9 mouse cellular contexts compared by ENCODE assay signal in genomic region chr7:126180956-126181355, GRCm38 (mm10). TPM values are rescaled to one million over a fixed set of nuclear protein-coding genes. Genes with fewer than 3 reads are reported as not detected.
DNase-seq lines count a peak whose midpoint lies in the region; ATAC-seq and TF ChIP-seq lines count a peak whose summit lies in the region.
"Had no signal": no experiment of that assay in that cellular context is flagged by ENCODE, and none has a peak within 500 bp of the region (broad histone marks: within the 10 kb centered on the region; RNA-seq: fewer than 3 reads in every experiment).

No protein-coding gene starts in this region.

- TF ChIP-seq POLR2A in cerebellum, adult 2 months (IDR thresholded peaks at IDR 0.05; ENCODE audit: borderline replicate concordance, insufficient read depth, low read length): no peak

- DNase-seq in adrenal gland, postnatal 25 days: peak; percentile 18
- peak; percentile 54 to 66 for DNase-seq in thymus, postnatal 10 days (ENCODE audit: low spot score in 2 of 2)
- DNase-seq in c-Kit-positive CD71-positive TER-119-positive erythroid progenitor cells, embryonic 14.5 days (ENCODE audit: low spot score): no peak
- DNase-seq in left cerebral cortex, postnatal 4 days: no peak
- DNase-seq in cerebellum, adult 2 months: no peak

- no peaks in the 10 kb centered on the region for H3K27me3 ChIP-seq in kidney, embryonic 15.5 days
- no peaks in the 10 kb centered on the region for H3K27me3 ChIP-seq in kidney, embryonic 14.5 days (ENCODE audit: control insufficient read depth, insufficient read depth, low read length)
- no peaks in the 10 kb centered on the region for H3K27me3 ChIP-seq in liver, embryonic 15.5 days
- H3K27me3 ChIP-seq in cerebellum, adult 2 months (ENCODE audit: control insufficient read depth, insufficient read depth, low read length): no peaks in the 10 kb centered on the region; the same call in 1 of the 2 replicates
- H3K27me3 ChIP-seq: neural tube, embryonic 12.5 days had no signal

- H3K9ac ChIP-seq in kidney, embryonic 15.5 days: no peak overlapping the region
- H3K9ac ChIP-seq in kidney, embryonic 14.5 days (ENCODE audit: low read depth, low read length): no peak overlapping the region
- no peak overlapping the region for H3K9ac ChIP-seq in liver, embryonic 15.5 days
- H3K9ac ChIP-seq: neural tube, embryonic 12.5 days had no signal

- no peak overlapping the region for H3K4me2 ChIP-seq in kidney, embryonic 15.5 days
- H3K4me2 ChIP-seq in kidney, embryonic 14.5 days (replicated peaks; ENCODE audit: low read depth, low read length): no peak overlapping the region
- H3K4me2 ChIP-seq in liver, embryonic 15.5 days: no peak overlapping the region
- H3K4me2 ChIP-seq: neural tube, embryonic 12.5 days had no signal

- H3K4me1 ChIP-seq in kidney, embryonic 15.5 days: peaks cover 23% of the 10 kb centered on the region
- peaks cover 15% of the 10 kb centered on the region for H3K4me1 ChIP-seq in kidney, embryonic 14.5 days (ENCODE audit: control insufficient read depth, insufficient read depth, low read length)
- H3K4me1 ChIP-seq in liver, embryonic 15.5 days (replicated peaks): peaks cover 67% of the 10 kb centered on the region
- peaks cover 28% of the 10 kb centered on the region for H3K4me1 ChIP-seq in cerebellum, adult 2 months (ENCODE audit: control insufficient read depth, insufficient read depth, low read length)

- no peak for ATAC-seq in kidney, embryonic 15.5 days (replicated peaks; ENCODE audit: low FRiP score)
- ATAC-seq in kidney, embryonic 14.5 days (ENCODE audit: low FRiP score, low TSS enrichment): no peak
- no peak for ATAC-seq in liver, embryonic 15.5 days (ENCODE audit: insufficient read depth)

- H3K27ac ChIP-seq in kidney, embryonic 15.5 days: peak overlapping the region; percentile 32; the same call in 1 of the 2 replicates
- H3K27ac ChIP-seq in kidney, embryonic 14.5 days (ENCODE audit: low read depth, low read length): no peak overlapping the region
- H3K27ac ChIP-seq in liver, embryonic 15.5 days (replicated peaks): peak overlapping the region; percentile 42; the same call in 1 of the 2 replicates
- no peak overlapping the region for H3K27ac ChIP-seq in cerebellum, adult 2 months (ENCODE audit: insufficient read depth, low read length)
- H3K27ac ChIP-seq: neural tube, embryonic 12.5 days had no signal

- WGBS in kidney, embryonic 15.5 days: 33% methylated on average over 3 of the region's 3 CpGs
- 34% methylated on average over 3 of the region's 3 CpGs for WGBS in kidney, embryonic 14.5 days
- WGBS in liver, embryonic 15.5 days (ENCODE audit: insufficient replicate concordance): 23% methylated on average over 3 of the region's 3 CpGs
- WGBS in cerebellum, adult 2 months: 80% methylated on average over 3 of the region's 3 CpGs

- H3K4me3 ChIP-seq in kidney, embryonic 15.5 days (replicated peaks): no peak overlapping the region
- no peak overlapping the region for H3K4me3 ChIP-seq in kidney, embryonic 14.5 days (ENCODE audit: low read length)
- no peak overlapping the region for H3K4me3 ChIP-seq in liver, embryonic 15.5 days (replicated peaks)
- H3K4me3 ChIP-seq in cerebellum, adult 2 months (replicated peaks; ENCODE audit: insufficient read depth, low read depth, low read length): no peak overlapping the region
- H3K4me3 ChIP-seq: neural tube, embryonic 12.5 days had no signal

- no peaks in the 10 kb centered on the region for H3K9me3 ChIP-seq in kidney, embryonic 15.5 days (replicated peaks)
- H3K9me3 ChIP-seq in kidney, embryonic 14.5 days (ENCODE audit: control insufficient read depth, low read length): no peaks in the 10 kb centered on the region
- no peaks in the 10 kb centered on the region for H3K9me3 ChIP-seq in liver, embryonic 15.5 days (replicated peaks)
- H3K9me3 ChIP-seq: neural tube, embryonic 12.5 days had no signal

- no peaks in the 10 kb centered on the region for H3K36me3 ChIP-seq in kidney, embryonic 15.5 days
- H3K36me3 ChIP-seq in kidney, embryonic 14.5 days (ENCODE audit: control insufficient read depth, insufficient read depth, low read length): no peaks in the 10 kb centered on the region
- H3K36me3 ChIP-seq in liver, embryonic 15.5 days (replicated peaks): no peaks in the 10 kb centered on the region
- H3K36me3 ChIP-seq: neural tube, embryonic 12.5 days had no signal

- no peak for TF ChIP-seq CTCF in cerebellum, adult 2 months (IDR thresholded peaks at IDR 0.05; ENCODE audit: borderline replicate concordance, insufficient read depth, low read depth, low read length)

- intact Hi-C loops in left cerebral cortex, postnatal 4 days (cut with DNase I): no loop called here

RNA-seq across cellular contexts. Expression of gene Xpo6, which starts 19.3 kb away (rescaled TPM):
- 48.5 and 54.7 TPM in 2 replicates for polyA plus RNA-seq in kidney, embryonic 15.5 days (2015; fragmentation: Nextera tagmentation; extraction: Ambion mirVana)
- polyA plus RNA-seq in kidney, embryonic 14.5 days (2014; fragmentation: Nextera tagmentation; extraction: Ambion mirVana): 52.5 and 77.9 TPM in 2 replicates
- 102 and 119 TPM in 2 replicates for total RNA-seq in adrenal gland, postnatal 25 days (2021)
- polyA plus RNA-seq in liver, embryonic 15.5 days (2015; fragmentation: Nextera tagmentation; extraction: Ambion mirVana): 16.3 and 20.8 TPM in 2 replicates
- total RNA-seq in left cerebral cortex, postnatal 4 days (2021): 100 to 1,000 TPM; 105 to 107 TPM
- 154 and 162 TPM in 2 replicates for polyA plus RNA-seq in cerebellum, adult 2 months (2012; rRNA removed)

Comparison
In these comparisons a context has a peak if more than half of its experiments do, and no peak if none do; other contexts are left out.
1. H3K27ac ChIP-seq: peak in kidney, embryonic 15.5 days (single experiment) and liver, embryonic 15.5 days (single experiment); none in kidney, embryonic 14.5 days (single experiment) and cerebellum, adult 2 months (single experiment).
2. DNase-seq: peak in adrenal gland, postnatal 25 days (single experiment) and thymus, postnatal 10 days (2 of 2); none in c-Kit-positive CD71-positive TER-119-positive erythroid progenitor cells, embryonic 14.5 days (single experiment), left cerebral cortex, postnatal 4 days (single experiment) and cerebellum, adult 2 months (0 of 2).